Mouse (Mus musculus): Measurements from ENCODE around the gene Hnf1b.

GRCm38 (mm10) chr11:83833959-83834496 lies 15.8 kb upstream of the Hnf1b start:
- TF ChIP-seq CTCF (IDR thresholded peaks at IDR 0.05; ENCODE audit: low read depth, low read length) = no peak
- no peak for TF ChIP-seq POLR2A (IDR thresholded peaks at IDR 0.05; ENCODE audit: extremely low read depth, insufficient read depth, low read length)
